Mouse (Mus musculus) forebrain, embryonic 16.5 days (tissue): Measurements from ENCODE around the gene Polh. TPM values are rescaled to one million over a fixed set of nuclear protein-coding genes. Genes with fewer than 3 reads are reported as not detected.
A peak's percentile ranks its signal among the peaks of the same experiment; 100 is the strongest.

ENCODE experiments used
- ATAC-seq: fragments of 200-750 bp; cut with Nextera tagmentation; 2 replicates; pipeline ENCODE4 v1.8.0; 2017; ENCODE audit warnings: mild to moderate bottlenecking, moderate library complexity
- H3K27ac ChIP-seq: fragments of 300-500 bp; sonication (generic); 2 replicates; pipeline ENCODE4 v1.5.1; 2014; ENCODE audit warnings: low read length, control low read depth
- H3K27me3 ChIP-seq: fragments of 300-500 bp; sonication (generic); replicated peaks from 2 replicates; pipeline ENCODE4 v1.6.1; 2014; ENCODE audit warnings: low read length; ENCODE audit not compliant: control insufficient read depth, insufficient read depth
- H3K36me3 ChIP-seq: fragments of 300-500 bp; sonication (generic); 2 replicates; pipeline ENCODE4 v1.6.1; 2014; ENCODE audit not compliant: control insufficient read depth, insufficient read depth
- H3K4me1 ChIP-seq: fragments of 300-500 bp; sonication (generic); replicated peaks from 2 replicates; pipeline ENCODE4 v1.6.1; 2014; ENCODE audit warnings: low read length; ENCODE audit not compliant: control insufficient read depth, insufficient read depth
- H3K4me2 ChIP-seq: fragments of 300-500 bp; sonication (generic); 2 replicates; pipeline ENCODE4 v1.6.1; 2014; ENCODE audit warnings: mild to moderate bottlenecking, low read length, control low read depth
- H3K4me3 ChIP-seq: fragments of 300-500 bp; sonication (generic); replicated peaks from 2 replicates; pipeline ENCODE4 v1.5.1; 2014; ENCODE audit warnings: mild to moderate bottlenecking, low read length, control low read depth
- H3K9ac ChIP-seq: fragments of 300-500 bp; sonication (generic); replicated peaks from 2 replicates; pipeline ENCODE4 v1.6.1; 2014; ENCODE audit warnings: low read depth, low read length, control low read depth
- H3K9me3 ChIP-seq: fragments of 300-500 bp; sonication (generic); 2 replicates; pipeline ENCODE4 v1.6.1; 2016; ENCODE audit warnings: low read length; ENCODE audit not compliant: control insufficient read depth
- WGBS: fragments of 180-500 bp; shearing (Covaris S2); extraction: QIAGEN DNeasy Blood & Tissue Kit; methylation state at CpG from one replicate; pipeline ENCODE4 v1.1.7; 2014; 5-methylcytosine and 5-hydroxymethylcytosine counted together
- polyA plus RNA-seq: library from polyadenylated mRNA; unstranded; fragments of >200 nt; fragmentation: Nextera tagmentation; extraction: Ambion mirVana; gene quantifications from 2 replicates; pipeline ENCODE4 v1.2.1, GENCODE M21; 2015

The Polh gene
- polyA plus RNA-seq, 1 experiment from 2014 or later = 10.2 TPM

DNA sequence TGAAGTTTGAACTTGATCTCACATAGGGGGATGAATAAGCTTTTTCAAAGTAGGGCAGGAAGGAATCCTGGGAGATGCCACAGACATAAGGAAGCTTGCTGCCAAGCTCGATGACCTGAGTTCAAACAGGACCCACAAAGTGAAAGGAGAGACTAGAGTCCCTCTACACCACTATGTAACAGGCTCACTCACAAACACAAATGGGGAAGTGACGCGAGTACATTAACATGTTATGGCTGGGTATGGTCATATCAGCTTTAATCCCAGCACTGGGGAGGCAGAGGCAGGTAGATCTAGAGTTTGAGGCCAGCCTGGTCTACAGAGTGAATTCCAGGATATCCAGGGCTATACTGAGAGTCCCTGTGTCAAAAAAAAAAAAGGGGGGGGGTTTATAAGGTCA lies 48.1 kb downstream of the Polh start:
- H3K36me3 ChIP-seq = no peaks in the 10 kb centered on the region
- no peaks in the 10 kb centered on the region for H3K9me3 ChIP-seq
- no peak overlapping the region for H3K27ac ChIP-seq
- H3K4me1 ChIP-seq = peaks cover 10% of the 10 kb centered on the region
- no peak for ATAC-seq
- 97% methylated on average over 3 of the region's 3 CpGs for WGBS
- H3K4me2 ChIP-seq = no peak overlapping the region
- no peaks in the 10 kb centered on the region; the same call in 1 of the 2 replicates for H3K27me3 ChIP-seq
- no peak overlapping the region for H3K4me3 ChIP-seq
- H3K9ac ChIP-seq = no peak overlapping the region

DNA sequence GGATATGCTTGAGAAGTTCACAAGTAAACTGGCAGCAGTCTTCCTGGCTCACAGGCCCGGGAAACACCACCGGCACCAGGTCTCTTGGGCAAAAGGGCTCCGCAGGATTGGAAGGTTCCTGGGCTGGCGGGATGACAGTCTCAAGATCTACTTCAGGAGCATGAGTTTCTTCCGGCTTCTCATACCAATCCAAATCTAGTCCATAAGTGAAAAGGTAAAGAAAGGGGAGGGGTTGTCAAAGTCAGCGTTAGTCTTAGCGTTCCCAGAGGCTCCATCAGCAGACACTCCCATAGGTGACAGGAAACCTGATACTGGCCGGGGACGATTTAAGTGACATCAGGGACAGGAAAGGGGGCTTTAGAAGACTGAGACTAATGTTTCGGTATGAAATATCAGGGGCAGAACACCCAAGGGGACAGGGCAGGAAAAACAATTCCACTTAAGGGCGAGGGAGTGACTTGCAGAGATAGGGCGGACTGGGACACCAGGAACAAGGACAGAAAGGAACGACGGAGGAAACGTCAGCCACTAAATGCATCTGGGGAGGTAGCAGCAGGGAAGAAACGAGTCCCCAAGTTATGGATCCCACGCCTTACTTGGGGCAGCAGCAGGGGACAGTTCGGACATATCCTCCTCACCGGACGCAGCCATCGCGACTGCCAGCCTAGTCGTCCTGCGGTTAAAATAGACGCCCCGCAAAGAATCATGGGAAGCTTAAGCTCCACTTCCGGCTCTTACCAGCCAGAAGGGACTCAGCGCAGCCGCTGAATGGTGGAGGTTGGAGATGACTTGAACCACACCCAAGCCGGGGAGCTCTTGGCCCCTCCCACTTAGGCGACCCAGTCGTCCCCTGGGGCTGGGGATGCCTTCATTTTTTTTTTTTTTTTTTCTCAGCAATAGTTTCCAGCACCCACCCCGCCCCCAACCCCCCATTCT lies 49.3 kb downstream of the Polh start, which contains the start of gene Mad2l1bp:
Mad2l1bp (minus strand) TSS at position 707 of the 936 bp plus-strand sequence.
- H3K9ac ChIP-seq = peak within 1 kb of the TSS; percentile 68
- WGBS = 8% methylated on average over 33 of the region's 33 CpGs
- peak within 1 kb of the TSS; percentile 96 for H3K4me2 ChIP-seq
- no peaks in the 10 kb centered on the region for H3K9me3 ChIP-seq
- ATAC-seq = peak; percentile 94
- peak within 1 kb of the TSS; percentile 67 for H3K4me3 ChIP-seq
- H3K27ac ChIP-seq = peak within 1 kb of the TSS; percentile 51
- no peaks in the 10 kb centered on the region; the same call in 1 of the 2 replicates for H3K27me3 ChIP-seq
- no peaks in the 10 kb centered on the region for H3K36me3 ChIP-seq
- H3K4me1 ChIP-seq = peaks cover 10% of the 10 kb centered on the region

DNA sequence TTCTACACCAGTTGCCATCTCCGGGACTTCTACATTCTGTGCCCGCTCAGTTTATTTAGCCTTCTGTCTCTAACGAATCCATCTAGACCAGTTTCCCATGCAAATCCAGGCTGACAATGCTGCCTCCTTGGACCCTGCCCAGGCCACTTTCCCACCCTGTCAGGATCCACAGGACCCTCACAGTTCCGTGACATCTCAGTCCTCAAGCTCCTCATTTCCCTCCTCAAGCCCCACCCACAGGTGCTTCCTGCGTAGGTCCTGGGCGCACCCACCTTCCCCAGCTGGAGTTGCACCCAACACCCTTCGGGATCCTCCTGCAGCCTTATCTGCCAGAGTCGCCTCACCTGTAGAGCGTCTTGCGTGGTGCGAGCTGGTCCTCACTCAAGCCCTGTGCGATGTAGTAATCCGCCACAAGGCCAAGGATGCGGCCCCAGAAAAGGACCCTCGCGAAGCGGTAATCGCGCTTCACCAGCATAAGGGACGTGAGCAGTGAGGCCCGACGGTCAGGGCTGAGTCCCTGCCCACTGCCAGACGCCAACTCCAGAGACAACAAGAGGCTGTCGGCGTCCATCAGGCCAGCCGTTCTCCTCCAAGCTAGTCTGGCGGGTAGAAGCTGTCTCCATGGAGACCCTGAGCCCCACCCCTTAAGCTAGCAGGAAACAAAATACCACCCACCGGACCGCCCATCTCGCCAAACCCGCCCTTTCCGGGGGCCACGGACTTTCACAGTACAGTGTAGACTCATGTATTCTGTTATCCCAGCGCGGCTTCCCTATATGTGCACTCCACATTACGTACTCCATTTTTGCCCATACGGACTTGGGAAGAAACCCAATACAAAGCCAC lies 58.6 kb downstream of the Polh start, which contains the start of gene Rsph9:
Rsph9 (minus strand) TSS at position 639 of the 846 bp plus-strand sequence.
- no peak within 1 kb of the TSS for H3K27ac ChIP-seq

DNA sequence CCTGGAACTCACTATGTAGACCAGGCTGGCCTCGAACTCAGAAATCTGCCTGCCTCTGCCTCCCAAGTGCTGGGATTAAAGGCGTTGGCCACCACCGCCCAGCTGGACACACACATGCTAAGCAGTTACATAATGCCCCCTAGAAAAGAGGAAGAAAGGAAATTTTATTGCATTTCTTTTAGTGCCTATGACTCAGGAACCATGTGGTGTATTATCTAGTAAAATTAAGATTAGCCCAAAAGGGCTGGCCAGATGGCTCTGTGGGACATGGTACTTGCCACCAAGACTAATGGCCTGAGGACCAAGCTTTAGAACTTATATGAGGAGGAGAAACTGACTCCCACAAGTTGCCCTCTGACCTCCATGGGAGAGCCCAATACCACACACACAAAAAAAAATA lies 62.6 kb downstream of the Polh start:
- Histone ChIP-seq H3K27me3 (no peaks in the 10 kb centered on the region), H3K36me3 (0 out of 2 replicates have a peak, but pooled peaks cover 4% of the 10 kb centered on the region), H3K4me2 (no peak overlapping the region), H3K4me1 (peaks cover 14% of the 10 kb centered on the region), H3K4me3 (no peak overlapping the region), H3K9ac (no peak overlapping the region), H3K27ac (no peak overlapping the region), H3K9me3 (no peaks in the 10 kb centered on the region)
- no peak for ATAC-seq
- WGBS = 90% methylated on average over 3 of the region's 3 CpGs

More for the DNA sequence above, 58.6 kb downstream of the Polh start, which contains the start of gene Rsph9:
- Histone ChIP-seq H3K4me1 (peaks cover 14% of the 10 kb centered on the region), H3K36me3 (peaks cover 5% of the 10 kb centered on the region), H3K27me3 (no peaks in the 10 kb centered on the region), H3K4me2 (peak within 1 kb of the TSS; percentile 81), H3K4me3 (peak within 1 kb of the TSS; percentile 61), H3K9ac (peak within 1 kb of the TSS; percentile 68), H3K9me3 (no peaks in the 10 kb centered on the region)
- ATAC-seq = peak; percentile 98
- WGBS = 4% methylated on average over 37 of the region's 37 CpGs

DNA sequence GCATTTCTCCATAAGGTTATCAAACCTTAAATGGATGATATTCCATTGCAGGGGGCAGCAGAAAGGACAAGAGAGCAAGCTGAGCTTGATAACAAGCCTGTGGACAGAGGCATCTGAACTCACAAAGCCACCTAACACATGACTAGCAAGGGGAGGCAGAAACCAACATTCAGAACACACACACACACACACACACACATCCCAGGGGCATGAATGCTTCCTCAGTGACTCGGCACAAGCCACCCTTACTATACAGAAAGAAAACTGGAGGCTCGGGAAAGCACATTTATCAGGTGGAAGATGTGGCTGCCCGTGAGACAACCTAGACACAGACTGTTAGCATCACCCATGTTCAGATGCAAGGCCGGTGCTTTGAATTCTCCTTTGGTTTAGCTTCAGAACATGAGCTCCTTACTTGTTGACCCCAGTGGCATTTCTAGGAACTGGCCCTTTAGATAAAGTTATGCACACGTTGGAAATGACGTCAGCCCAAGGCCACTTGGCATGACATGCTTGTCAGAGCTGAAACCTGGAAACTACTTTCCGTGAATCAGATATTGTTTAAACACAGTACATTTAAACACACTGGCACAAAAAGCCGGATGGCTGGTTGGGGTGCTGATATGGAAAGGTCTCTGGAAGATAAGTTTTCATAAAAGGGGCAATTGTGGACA lies 63.7 kb downstream of the Polh start:
- no peaks in the 10 kb centered on the region for H3K9me3 ChIP-seq
- no peak overlapping the region for H3K27ac ChIP-seq
- no peak overlapping the region for H3K9ac ChIP-seq
- 0 out of 2 replicates have a peak, but pooled peaks cover 4% of the 10 kb centered on the region for H3K36me3 ChIP-seq
- H3K4me1 ChIP-seq = peaks cover 8% of the 10 kb centered on the region
- no peak overlapping the region for H3K4me2 ChIP-seq
- ATAC-seq = no peak
- no peaks in the 10 kb centered on the region for H3K27me3 ChIP-seq
- 81% methylated on average over 8 of the region's 8 CpGs for WGBS
- H3K4me3 ChIP-seq = no peak overlapping the region

DNA sequence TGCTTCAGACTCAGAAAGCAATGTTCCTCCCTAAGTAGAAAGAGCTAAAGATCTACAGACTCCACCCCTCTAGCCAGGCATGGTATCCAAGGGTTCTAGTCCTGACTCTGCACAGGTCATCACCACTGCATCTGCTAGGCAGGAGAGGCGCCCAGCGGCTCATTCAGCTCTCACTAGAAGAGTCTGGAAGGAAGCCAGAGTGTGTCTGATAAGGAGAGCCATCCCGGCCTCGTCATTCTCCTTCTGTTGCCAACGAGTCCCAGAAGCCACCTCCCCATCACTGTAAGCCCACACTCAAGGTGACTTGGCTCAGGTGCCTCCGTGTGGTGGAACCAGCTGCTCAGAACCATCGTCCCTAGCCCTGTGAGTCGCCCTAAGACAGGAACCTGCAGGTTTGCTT lies 69.6 kb downstream of the Polh start:
- Histone ChIP-seq H3K9me3 (no peaks in the 10 kb centered on the region), H3K27me3 (no peaks in the 10 kb centered on the region), H3K9ac (no peak overlapping the region), H3K36me3 (peaks cover 7% of the 10 kb centered on the region), H3K4me1 (no peaks in the 10 kb centered on the region), H3K27ac (no peak overlapping the region), H3K4me2 (no peak overlapping the region), H3K4me3 (no peak overlapping the region)
- ATAC-seq = no peak
- 63% methylated on average over 8 of the region's 8 CpGs for WGBS

DNA sequence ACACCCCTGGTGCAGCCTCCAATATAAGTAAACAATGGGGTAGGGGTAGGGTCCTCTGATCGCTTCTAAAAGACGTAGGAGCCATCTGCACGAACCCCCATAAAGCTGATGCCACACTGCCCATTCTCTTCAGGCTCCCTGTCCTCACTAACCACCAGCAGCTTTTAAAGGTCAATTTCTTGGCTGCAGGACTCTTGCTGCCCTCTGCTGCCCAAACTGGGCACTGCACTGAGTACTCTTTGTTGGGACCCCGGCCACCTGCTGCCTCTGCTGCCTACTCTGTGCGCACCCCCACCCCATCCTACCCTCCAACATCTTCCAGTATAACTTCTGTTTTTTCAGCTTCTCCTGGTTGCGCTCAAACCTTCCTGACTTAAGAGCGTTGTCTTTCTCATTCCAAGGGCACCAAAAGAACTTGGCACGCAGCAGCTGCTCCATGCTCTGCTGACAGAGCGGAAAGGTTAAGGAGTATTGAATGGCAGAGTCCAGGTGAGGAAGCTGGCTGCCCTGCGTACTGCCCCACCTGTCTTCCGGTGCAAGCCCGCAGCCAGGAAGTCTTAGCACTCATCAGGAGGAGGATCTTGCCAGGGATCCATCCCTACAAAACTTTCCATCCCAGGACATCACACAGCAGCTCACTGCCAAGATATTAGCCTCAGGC lies 70.3 kb downstream of the Polh start:
- H3K27ac ChIP-seq = no peak overlapping the region
- H3K4me2 ChIP-seq = no peak overlapping the region
- no peaks in the 10 kb centered on the region for H3K27me3 ChIP-seq
- no peaks in the 10 kb centered on the region for H3K4me1 ChIP-seq
- H3K36me3 ChIP-seq = peaks cover 13% of the 10 kb centered on the region
- no peaks in the 10 kb centered on the region for H3K9me3 ChIP-seq
- ATAC-seq = peak; percentile 60
- 12% methylated on average over 12 of the region's 12 CpGs for whole genome bisulfite sequencing
- H3K4me3 ChIP-seq = no peak overlapping the region
- H3K9ac ChIP-seq = no peak overlapping the region

DNA sequence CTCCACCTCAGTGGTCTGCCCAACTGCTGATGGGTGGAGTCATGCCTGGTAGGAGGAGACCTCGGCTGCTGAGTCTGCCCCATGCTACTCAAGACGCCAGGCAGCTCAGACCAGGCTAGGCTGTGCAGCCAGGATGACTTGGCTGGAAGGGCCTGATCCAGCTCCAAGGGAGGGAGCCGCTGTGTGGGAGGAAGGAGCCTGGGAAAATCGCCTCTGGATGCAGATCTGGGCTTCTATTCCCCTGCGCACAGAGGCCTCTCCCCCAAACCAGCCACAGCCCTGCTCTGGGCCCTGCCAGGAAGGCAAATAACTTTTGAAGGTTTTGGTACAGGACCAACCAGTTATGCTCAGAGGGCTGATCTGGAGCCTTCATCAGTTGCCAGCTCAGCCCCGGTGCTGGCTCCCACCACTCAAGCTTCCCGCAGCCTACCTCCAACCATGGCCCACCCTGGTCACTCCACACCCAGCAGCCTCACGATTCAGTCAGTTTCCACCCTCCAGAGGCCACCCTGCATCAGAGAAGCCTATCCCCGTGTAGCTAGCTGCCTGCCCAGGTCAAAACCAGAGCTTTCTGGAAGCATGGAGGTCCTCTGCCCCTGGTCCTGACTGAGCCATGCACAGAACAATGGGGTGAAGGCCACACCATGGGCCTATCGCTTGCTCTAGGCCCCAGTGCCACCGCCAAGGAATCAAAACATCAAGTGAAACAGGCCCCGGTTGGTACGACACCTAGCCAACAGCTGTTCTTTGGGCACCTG lies 72.5 kb downstream of the Polh start:
- Histone ChIP-seq H3K4me2 (no peak overlapping the region), H3K27me3 (no peaks in the 10 kb centered on the region), H3K4me1 (no peaks in the 10 kb centered on the region), H3K9me3 (no peaks in the 10 kb centered on the region), H3K4me3 (no peak overlapping the region), H3K27ac (no peak overlapping the region), H3K9ac (no peak overlapping the region), H3K36me3 (peaks cover 22% of the 10 kb centered on the region)
- ATAC-seq = no peak
- 83% methylated on average over 13 of the region's 13 CpGs for WGBS
